Mouse (Mus musculus): ENCODE results near the gene Zfand3. TPM values are rescaled to one million over a fixed set of nuclear protein-coding genes. Genes with fewer than 3 reads are reported as not detected.

The Zfand3 gene
- polyA plus RNA-seq, 2 experiments, result 9.6 to 19.2 TPM

DNA sequence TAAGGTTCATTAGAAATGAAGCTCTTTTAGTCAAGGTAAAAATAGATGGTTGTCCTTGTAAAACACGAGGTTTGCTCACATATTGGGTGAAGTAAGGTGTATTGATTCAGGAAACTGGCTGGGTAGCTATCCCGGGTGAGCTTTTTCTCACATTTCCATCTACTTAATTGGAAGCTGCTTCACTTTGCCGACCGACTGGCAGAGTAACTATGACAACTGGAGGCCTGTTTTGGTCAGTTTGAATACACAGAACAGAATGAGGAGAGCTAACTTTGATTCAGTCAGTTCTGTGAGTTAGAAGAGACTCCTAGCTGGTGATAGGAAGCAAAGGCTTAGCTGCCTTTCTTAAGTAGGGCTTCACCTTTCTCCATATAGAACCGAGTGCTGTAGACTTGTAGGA lies 71.4 kb downstream of the Zfand3 start:
- H3K27me3 ChIP-seq (ENCODE audit: control insufficient read depth, insufficient read depth, low read length), result no peaks in the 10 kb centered on the region
- no peak overlapping the region for H3K9ac ChIP-seq (replicated peaks)
- H3K36me3 ChIP-seq (replicated peaks; ENCODE audit: control insufficient read depth, insufficient read depth, low read depth), result no peaks in the 10 kb centered on the region
- no peak for ATAC-seq (ENCODE audit: insufficient read depth)
- no peak overlapping the region for H3K4me3 ChIP-seq (ENCODE audit: insufficient read depth in 1 of 2, low read depth in 2 of 2, low read length in 2 of 2)
- H3K4me2 ChIP-seq (ENCODE audit: low read depth), result no peak overlapping the region
- DNase-seq (ENCODE audit: low read depth in 3 of 3, low spot score in 3 of 3), result no peak
- TF ChIP-seq EP300 (IDR thresholded peaks at IDR 0.05; ENCODE audit: low read depth), result no peak
- no peak for TF ChIP-seq CTCF (IDR thresholded peaks at IDR 0.05; ENCODE audit: low read depth)
- no peak overlapping the region for H3K27ac ChIP-seq
- H3K4me1 ChIP-seq (replicated peaks; ENCODE audit: control insufficient read depth in 2 of 2, insufficient read depth in 2 of 2, low read length in 1 of 2), result peaks cover 0 to 6% of the 10 kb centered on the region in 2 experiments; a peak in 2 of 4 replicates
- 66% methylated on average over 5 of the region's 5 CpGs for WGBS (ENCODE audit: insufficient replicate concordance)
- no peaks in the 10 kb centered on the region for H3K9me3 ChIP-seq (ENCODE audit: control insufficient read depth, low read length)

GRCm38 (mm10) chr17:30084007-30084406 lies 79.5 kb downstream of the Zfand3 start:
- H3K9ac ChIP-seq (replicated peaks), result no peak overlapping the region
- H3K36me3 ChIP-seq (replicated peaks; ENCODE audit: control insufficient read depth, insufficient read depth, low read depth), result no peaks in the 10 kb centered on the region; the same call in 1 of the 2 replicates
- H3K9me3 ChIP-seq (ENCODE audit: control insufficient read depth, low read length), result no peaks in the 10 kb centered on the region
- no peak for ATAC-seq (ENCODE audit: insufficient read depth)
- H3K4me3 ChIP-seq (ENCODE audit: insufficient read depth in 1 of 2, low read depth in 2 of 2, low read length in 2 of 2), result no peak overlapping the region
- H3K27ac ChIP-seq, result no peak overlapping the region
- no peak for TF ChIP-seq EP300 (IDR thresholded peaks at IDR 0.05; ENCODE audit: low read depth)
- no peak for TF ChIP-seq CTCF (IDR thresholded peaks at IDR 0.05; ENCODE audit: low read depth)
- 0 out of 4 replicates have a peak, but pooled peaks cover 0 to 2% of the 10 kb centered on the region in 2 experiments for H3K4me1 ChIP-seq (replicated peaks; ENCODE audit: control insufficient read depth in 2 of 2, insufficient read depth in 2 of 2, low read length in 1 of 2)
- H3K27me3 ChIP-seq (ENCODE audit: control insufficient read depth, insufficient read depth, low read length), result no peaks in the 10 kb centered on the region
- no peak for DNase-seq (ENCODE audit: low read depth in 3 of 3, low spot score in 3 of 3)
- WGBS (ENCODE audit: insufficient replicate concordance), result 72% methylated on average over 4 of the region's 4 CpGs
- H3K4me2 ChIP-seq (ENCODE audit: low read depth), result no peak overlapping the region

DNA sequence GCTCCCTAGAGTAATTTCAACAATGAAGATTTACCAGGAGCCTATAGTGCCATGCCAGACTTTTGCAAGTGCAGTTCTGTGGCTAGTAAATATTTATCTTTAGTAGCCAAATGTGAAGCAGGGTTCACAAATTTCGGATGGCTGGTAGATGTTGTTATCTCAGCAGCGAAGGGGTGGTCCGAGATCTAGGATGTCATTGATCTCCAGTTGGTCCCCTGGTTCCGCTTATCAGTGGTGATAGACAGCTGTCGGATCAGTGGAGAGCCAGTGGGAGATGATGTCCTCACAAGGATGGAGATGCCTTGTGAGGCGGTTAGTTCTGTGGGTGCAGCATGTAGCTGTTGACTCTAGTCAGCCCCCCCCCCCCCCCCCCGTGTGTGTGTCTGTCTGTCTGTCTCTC lies 82.2 kb downstream of the Zfand3 start:
- no peak for DNase-seq (ENCODE audit: low read depth in 3 of 3, low spot score in 3 of 3)
- Histone ChIP-seq H3K36me3 (replicated peaks; ENCODE audit: control insufficient read depth, insufficient read depth, low read depth) (no peaks in the 10 kb centered on the region; the same call in 1 of the 2 replicates), H3K4me3 (ENCODE audit: insufficient read depth in 1 of 2, low read depth in 2 of 2, low read length in 2 of 2) (no peak overlapping the region), H3K9me3 (ENCODE audit: control insufficient read depth, low read length) (no peaks in the 10 kb centered on the region), H3K4me2 (ENCODE audit: low read depth) (no peak overlapping the region), H3K27ac (no peak overlapping the region), H3K9ac (replicated peaks) (no peak overlapping the region), H3K4me1 (replicated peaks; ENCODE audit: control insufficient read depth in 2 of 2, insufficient read depth in 2 of 2, low read length in 1 of 2) (peaks cover 8 to 10% of the 10 kb centered on the region in 2 experiments), H3K27me3 (ENCODE audit: control insufficient read depth, insufficient read depth, low read length) (no peaks in the 10 kb centered on the region)
- no peak for ATAC-seq (ENCODE audit: insufficient read depth)
- 51% methylated on average over 7 of the region's 7 CpGs for WGBS (ENCODE audit: insufficient replicate concordance)
- TF ChIP-seq CTCF (IDR thresholded peaks at IDR 0.05; ENCODE audit: low read depth), result no peak
- no peak for TF ChIP-seq EP300 (IDR thresholded peaks at IDR 0.05; ENCODE audit: low read depth)

GRCm38 (mm10) chr17:30088431-30088830 lies 83.9 kb downstream of the Zfand3 start:
- no peak for DNase-seq (ENCODE audit: low read depth in 3 of 3, low spot score in 3 of 3)
- no peak for ATAC-seq (ENCODE audit: insufficient read depth)
- Histone ChIP-seq H3K9ac (replicated peaks) (no peak overlapping the region), H3K4me3 (ENCODE audit: insufficient read depth in 1 of 2, low read depth in 2 of 2, low read length in 2 of 2) (no peak overlapping the region), H3K27me3 (ENCODE audit: control insufficient read depth, insufficient read depth, low read length) (no peaks in the 10 kb centered on the region), H3K4me1 (replicated peaks; ENCODE audit: control insufficient read depth in 2 of 2, insufficient read depth in 2 of 2, low read length in 1 of 2) (peaks cover 8 to 10% of the 10 kb centered on the region in 2 experiments), H3K27ac (no peak overlapping the region), H3K36me3 (replicated peaks; ENCODE audit: control insufficient read depth, insufficient read depth, low read depth) (no peaks in the 10 kb centered on the region), H3K9me3 (ENCODE audit: control insufficient read depth, low read length) (no peaks in the 10 kb centered on the region), H3K4me2 (ENCODE audit: low read depth) (no peak overlapping the region)
- WGBS (ENCODE audit: insufficient replicate concordance), result 74% methylated on average over 3 of the region's 3 CpGs
- TF ChIP-seq CTCF (IDR thresholded peaks at IDR 0.05; ENCODE audit: low read depth) (no peak), EP300 (IDR thresholded peaks at IDR 0.05; ENCODE audit: low read depth) (no peak)

DNA sequence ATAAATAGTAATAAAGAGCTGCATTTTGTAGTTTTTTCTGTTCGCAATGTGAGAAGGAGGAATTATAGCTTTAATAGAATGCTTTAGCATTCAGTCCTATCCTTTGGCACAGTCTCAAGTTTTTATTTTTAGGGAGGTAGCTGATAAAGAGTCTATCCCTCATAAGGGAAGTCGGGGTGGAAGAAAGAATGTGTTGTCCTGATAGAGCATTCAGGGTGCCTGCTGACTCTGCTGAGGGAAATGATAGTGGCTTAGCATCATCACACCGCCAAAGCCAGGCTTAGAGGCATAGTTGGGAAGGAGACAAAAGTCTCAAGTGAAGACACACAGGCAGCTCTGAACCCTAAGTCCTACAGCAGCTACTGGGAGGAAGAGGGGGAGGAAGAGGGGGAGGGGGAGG lies 85.9 kb downstream of the Zfand3 start:
- TF ChIP-seq CTCF (IDR thresholded peaks at IDR 0.05; ENCODE audit: low read depth) (no peak), EP300 (IDR thresholded peaks at IDR 0.05; ENCODE audit: low read depth) (peak; percentile 49)
- ATAC-seq (ENCODE audit: insufficient read depth), result peak; percentile 68
- no peak overlapping the region for H3K9ac ChIP-seq (replicated peaks)
- H3K9me3 ChIP-seq (ENCODE audit: control insufficient read depth, low read length), result no peaks in the 10 kb centered on the region
- H3K4me1 ChIP-seq (replicated peaks; ENCODE audit: control insufficient read depth in 2 of 2, insufficient read depth in 2 of 2, low read length in 1 of 2), result peaks cover 8 to 10% of the 10 kb centered on the region in 2 experiments
- no peaks in the 10 kb centered on the region for H3K36me3 ChIP-seq (replicated peaks; ENCODE audit: control insufficient read depth, insufficient read depth, low read depth)
- H3K27me3 ChIP-seq (ENCODE audit: control insufficient read depth, insufficient read depth, low read length), result no peaks in the 10 kb centered on the region
- DNase-seq (ENCODE audit: low read depth in 3 of 3, low spot score in 3 of 3), result peak; percentile 7 to 36 (median 35)
- no peak overlapping the region for H3K4me2 ChIP-seq (ENCODE audit: low read depth)
- no peak overlapping the region for H3K27ac ChIP-seq
- no peak overlapping the region for H3K4me3 ChIP-seq (ENCODE audit: insufficient read depth in 1 of 2, low read depth in 2 of 2, low read length in 2 of 2)
- 28% methylated on average over 3 of the region's 3 CpGs for whole genome bisulfite sequencing (ENCODE audit: insufficient replicate concordance)

All from liver, embryonic 14.5 days (tissue).